Mouse (Mus musculus) olfactory bulb, adult 2 months (tissue): ENCODE data around the gene Slc25a42.

Experiments used
- CTCF ChIP-seq: fragments of 200-500 bp; IDR thresholded peaks from 2 replicates; pipeline ENCODE4 v1.5.1; 2012; ENCODE audit warnings: low read depth, mild to moderate bottlenecking, low read length, moderate library complexity; ENCODE audit not compliant: insufficient read depth
- POLR2A ChIP-seq: fragments of 200-500 bp; IDR thresholded peaks from 2 replicates; pipeline ENCODE4 v1.6.1; 2012; ENCODE audit warnings: mild to moderate bottlenecking, low read depth, low read length, moderate library complexity; ENCODE audit not compliant: insufficient read depth

DNA sequence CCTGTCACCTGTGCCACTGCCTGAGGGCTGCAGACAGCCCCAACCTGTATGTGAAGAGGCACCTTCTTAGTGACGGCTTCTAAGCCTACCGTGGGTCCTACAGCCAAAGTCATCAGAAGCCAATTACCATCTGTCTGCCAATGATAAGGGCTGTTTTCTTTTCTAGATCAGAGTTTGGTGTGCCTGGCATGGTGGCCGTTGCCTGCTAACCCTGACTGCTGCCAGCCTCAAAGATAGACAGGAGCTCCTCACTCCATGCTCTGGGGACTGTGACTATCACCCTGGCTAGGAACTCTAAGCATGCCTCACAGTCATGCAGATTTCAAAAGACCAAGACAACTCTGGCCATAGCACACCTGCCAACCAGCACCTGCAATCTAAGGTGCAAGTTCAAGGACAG lies 10.7 kb downstream of the Slc25a42 start:
- TF ChIP-seq POLR2A = no peak
- TF ChIP-seq CTCF = no peak
